Mouse (Mus musculus): Measurements from ENCODE around the gene Pdlim3. TPM values are rescaled to one million over a fixed set of nuclear protein-coding genes. Genes with fewer than 3 reads are reported as not detected.

Pdlim3 gene
- polyA plus RNA-seq (2014; fragmentation: Illumina TruSeq; extraction: RNeasy Lipid Tissue Mini Kit (QIAGEN cat#74804); ENCODE audit: low read depth, low replicate concordance): 18.6 TPM

GRCm38 (mm10) chr8:45885202-45885685 is at the start of gene Pdlim3:
Gene Pdlim3 (plus strand): TSS chr8:45885461.

GRCm38 (mm10) chr8:45934582-45935014 is 49.3 kb downstream of the Pdlim3 start, which contains the start of gene Ccdc110:
Gene Ccdc110 (plus strand): TSS chr8:45934619.

Other genes starting within 250 kb of the Pdlim3 start
- 1.7 TPM for gene Ccdc110, start 49.2 kb downstream of the Pdlim3 start, polyA plus RNA-seq (2014; fragmentation: Illumina TruSeq; extraction: RNeasy Lipid Tissue Mini Kit (QIAGEN cat#74804); ENCODE audit: low read depth, low replicate concordance)
- 14.0 TPM for gene 1700029J07Rik, start 89.8 kb downstream of the Pdlim3 start, polyA plus RNA-seq (2014; fragmentation: Illumina TruSeq; extraction: RNeasy Lipid Tissue Mini Kit (QIAGEN cat#74804); ENCODE audit: low read depth, low replicate concordance)
- 49.2 TPM for gene Ufsp2, start 90.1 kb downstream of the Pdlim3 start, polyA plus RNA-seq (2014; fragmentation: Illumina TruSeq; extraction: RNeasy Lipid Tissue Mini Kit (QIAGEN cat#74804); ENCODE audit: low read depth, low replicate concordance)
- 1.4 TPM for gene Lrp2bp, start 113.8 kb downstream of the Pdlim3 start, polyA plus RNA-seq (2014; fragmentation: Illumina TruSeq; extraction: RNeasy Lipid Tissue Mini Kit (QIAGEN cat#74804); ENCODE audit: low read depth, low replicate concordance)
- 7.4 TPM for gene Ankrd37, start 120.2 kb downstream of the Pdlim3 start, polyA plus RNA-seq (2014; fragmentation: Illumina TruSeq; extraction: RNeasy Lipid Tissue Mini Kit (QIAGEN cat#74804); ENCODE audit: low read depth, low replicate concordance)

Data from adipose tissue, adult 10 weeks (tissue).